Mouse (Mus musculus) gastrocnemius, postnatal 25 days (tissue): Measurements from ENCODE around the gene Slc38a7. TPM values are rescaled to one million over a fixed set of nuclear protein-coding genes. Genes with fewer than 3 reads are reported as not detected.
"Not testable (repeated sequence)": the region's sequence is repeated elsewhere in the genome, so short reads cannot be mapped to it uniquely, and the experiment has no call there.

Source experiments
- DNase-seq: peaks from one replicate; pipeline ENCODE4 v3.0.0; 2022
- long read RNA-seq, 2 experiments: library from polyadenylated mRNA; stranded (forward); transcript quantifications; one replicate each; pipeline ENCODE4 v2.0.0; 2021
- total RNA-seq, 2 experiments: library from RNA; stranded (reverse); gene quantifications; 1 replicate in 1 of 2; 2 replicates in 1 of 2; pipeline ENCODE4 v1.2.3; 2021

Gene Slc38a7
- 1 to 10 TPM; 4.5 to 5.5 TPM for total RNA-seq
- long read RNA-seq, experiment 1, partial matches to known transcripts = 0 of 4 reads
- long read RNA-seq, experiment 1, other reads (novel, unspliced or antisense) = 1 of 4 reads
- long read RNA-seq, experiment 2, partial matches to known transcripts = 1 of 4 reads
- long read RNA-seq, experiment 2, other reads (novel, unspliced or antisense) = 2 of 4 reads

DNA sequence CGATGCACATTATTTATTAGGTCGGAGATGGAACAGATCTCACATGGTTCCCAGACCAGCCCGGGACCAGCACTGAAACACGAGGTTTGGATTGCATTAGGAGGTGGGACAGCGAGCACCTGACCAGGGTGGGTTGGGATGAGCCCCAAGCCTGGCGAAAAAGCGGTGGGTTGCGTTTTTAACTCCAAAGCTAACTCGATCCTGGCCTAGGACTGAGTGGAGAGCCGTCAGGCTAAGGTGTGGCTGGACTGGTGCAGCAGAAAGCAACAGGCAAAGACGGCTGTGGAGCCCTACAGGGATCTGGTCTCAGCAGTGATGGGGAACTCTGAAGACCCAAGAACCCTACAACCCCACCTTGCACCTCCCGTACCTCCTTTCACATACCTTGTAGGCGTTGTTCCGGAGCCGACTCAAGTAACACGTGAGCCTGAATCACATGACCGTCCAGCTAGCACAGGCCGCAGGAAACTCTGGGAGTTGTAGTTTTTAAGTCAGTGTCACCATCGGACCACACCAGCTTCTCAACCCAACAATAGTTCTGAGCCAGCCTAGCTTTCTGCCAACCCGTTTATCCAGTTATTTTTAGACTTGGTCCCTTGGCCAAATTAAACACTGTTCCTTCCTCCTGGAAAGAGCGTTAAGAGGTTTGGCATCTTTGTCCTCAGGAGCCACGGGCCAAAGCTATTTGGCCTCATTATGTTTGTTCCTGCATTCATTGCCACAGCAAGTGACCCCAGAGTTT, at the start of gene Slc38a7:
Gene Slc38a7, minus strand, starts transcription at position 438 of the 742 bp plus-strand sequence.
- peak; percentile 62 for DNase-seq

DNA sequence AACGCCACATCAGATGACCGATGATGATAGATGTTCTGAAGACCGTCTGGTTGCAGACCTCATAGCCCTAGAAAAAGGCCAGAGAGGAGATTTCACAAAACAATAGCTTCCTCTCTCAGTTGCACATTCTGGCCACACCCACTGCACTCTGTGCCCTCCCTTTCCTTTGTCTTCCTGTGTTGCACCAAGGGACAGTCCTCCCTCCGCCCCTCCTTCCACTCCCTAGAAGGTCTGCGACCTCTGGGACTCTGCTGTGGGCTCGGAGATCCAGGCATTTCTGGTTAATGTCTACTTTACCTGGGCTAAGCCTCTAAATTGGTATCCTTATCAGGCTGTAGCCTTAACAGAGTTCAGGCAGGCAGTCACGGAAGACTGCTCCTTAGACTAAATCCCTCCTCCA, 48.5 kb upstream of the Slc38a7 start:
- no peak for DNase-seq

DNA sequence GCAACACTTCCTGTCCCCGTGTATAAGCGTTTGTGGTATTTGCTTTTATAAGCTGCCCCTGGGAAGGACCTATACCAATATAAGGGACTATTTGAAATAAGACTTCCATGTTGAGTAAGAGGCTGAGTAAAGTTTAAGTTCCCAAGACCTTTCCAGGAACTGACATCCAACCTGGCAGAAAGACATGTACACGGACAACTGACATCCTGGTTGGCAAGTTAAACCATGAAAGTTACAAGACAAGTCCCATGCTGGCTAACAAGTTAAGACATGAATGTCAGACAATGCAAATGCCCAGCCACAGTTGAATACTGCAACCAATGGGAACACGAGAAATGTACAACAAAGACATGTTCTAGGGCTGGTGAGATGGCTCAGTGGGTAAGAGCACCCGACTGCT, 40.4 kb upstream of the Slc38a7 start:
- no peak for DNase-seq

DNA sequence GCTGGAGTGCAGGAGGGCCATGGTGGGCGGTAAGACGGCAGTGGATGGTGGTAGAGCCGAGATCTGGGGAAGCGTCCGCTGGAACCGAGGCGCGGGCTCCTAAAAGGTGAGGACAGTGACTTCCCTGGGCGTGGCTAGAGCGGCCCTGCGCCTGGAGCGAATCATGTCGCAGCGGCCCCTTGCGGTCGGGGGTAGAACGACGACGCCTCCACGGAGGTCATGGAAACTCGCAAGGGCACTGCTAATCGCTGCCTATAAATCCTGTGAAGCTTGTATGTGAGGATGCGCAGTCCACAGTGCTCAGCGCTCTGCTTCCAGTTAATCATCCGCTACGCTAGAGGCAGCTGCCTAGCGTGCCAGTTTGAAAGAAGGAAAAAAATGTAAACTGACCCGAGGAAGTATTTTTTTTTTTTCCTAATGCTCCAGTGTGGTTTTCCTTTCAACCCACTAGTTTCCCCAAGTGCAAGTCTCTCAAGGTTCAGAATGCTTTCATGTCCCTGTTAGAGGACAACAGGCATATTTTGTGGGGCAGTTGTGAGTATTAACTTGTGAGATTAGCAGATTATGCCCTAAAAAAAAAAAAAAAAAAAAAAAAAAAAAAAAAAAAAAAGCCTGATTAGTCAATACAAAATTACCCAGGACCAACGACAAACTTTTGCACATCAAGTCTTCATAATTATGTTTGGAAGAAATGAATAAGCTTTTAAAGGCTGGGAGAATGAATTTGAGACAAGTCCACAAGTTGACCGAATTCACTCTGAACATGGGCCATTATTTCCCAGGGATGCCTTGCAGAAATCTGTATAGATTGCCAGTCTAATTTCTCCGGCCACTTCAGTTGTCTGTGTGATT, 35.2 kb upstream of the Slc38a7 start, which contains the start of gene Got2:
Gene Got2, minus strand, starts transcription at position 263 of the 852 bp plus-strand sequence.
- peak; percentile 87 for DNase-seq

DNA sequence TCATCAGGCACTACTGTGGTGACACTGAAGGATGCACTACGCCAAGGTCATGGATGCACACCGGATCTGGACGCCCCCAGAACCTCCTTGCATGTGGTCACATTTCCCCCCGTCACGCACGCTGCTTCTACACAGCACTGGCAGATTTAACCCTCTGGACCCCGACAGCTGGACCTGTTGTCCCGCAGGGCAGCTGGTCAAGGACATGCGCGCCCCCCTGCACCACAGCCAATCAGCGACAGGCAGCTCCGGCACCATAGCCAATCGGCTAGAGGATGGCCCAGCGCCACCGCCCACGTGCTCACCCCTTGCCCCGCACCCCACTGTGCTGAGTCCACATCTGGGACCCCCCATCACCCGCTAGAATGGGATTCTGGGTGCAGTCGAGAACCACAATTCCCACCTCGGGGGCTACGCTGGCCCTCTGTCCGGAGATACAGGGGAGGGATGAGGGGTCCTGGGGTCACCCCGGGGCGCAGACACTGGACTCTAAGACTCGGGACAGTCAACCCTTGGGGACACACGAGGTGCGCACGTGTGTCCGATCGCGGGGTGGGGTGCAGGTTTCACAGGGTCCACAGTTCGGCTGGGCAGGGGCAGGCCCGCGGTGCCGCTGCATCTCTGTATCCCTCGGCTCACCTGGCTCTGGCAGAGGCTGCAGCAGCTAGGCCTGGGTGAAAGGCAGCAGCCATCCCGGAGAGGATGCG, 34.4 kb upstream of the Slc38a7 start:
- peak; percentile 87 for DNase-seq

DNA sequence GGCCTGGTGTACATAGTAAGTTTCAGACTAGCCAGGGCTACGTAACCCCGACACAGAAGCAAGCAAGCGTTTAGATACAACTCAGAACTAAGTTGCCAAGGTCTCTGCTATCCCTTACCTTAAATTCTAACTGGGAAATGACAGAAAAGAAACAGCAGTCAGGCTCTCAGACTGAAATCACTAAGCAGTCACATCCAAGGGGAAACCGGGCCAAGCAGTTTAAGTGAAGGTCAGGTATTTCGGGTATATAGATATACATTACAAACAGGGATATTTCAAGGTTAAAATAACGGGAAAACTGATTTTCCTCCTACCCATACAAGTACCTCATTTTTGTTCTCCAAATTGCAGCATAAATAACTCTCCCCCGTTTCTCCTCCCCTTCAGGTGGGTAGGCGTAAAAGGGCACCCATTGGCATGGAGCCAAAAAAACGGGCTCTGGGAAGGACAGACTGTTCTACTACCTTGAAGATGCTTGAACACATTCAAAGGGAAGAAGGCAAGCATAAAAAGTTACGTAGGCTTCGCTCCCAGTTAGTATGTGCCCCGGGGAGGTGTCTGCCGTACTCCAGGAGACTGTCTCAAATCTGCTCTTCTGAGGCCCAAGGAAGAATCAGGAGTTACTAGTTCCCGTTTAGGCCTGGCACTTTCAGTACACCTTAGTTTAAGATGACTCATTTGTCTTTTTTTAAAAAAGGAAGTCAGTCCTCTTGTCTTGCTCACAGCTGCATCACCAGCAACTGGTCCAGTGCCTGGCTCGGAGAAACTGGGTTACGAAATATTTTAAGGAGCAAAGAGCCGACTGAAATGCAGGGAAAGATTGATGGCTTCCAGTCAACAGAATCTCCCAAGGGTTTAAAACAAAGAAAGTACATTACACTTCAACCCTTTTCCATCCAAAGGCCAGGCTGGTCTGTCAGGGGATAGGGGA, 33.6 kb upstream of the Slc38a7 start:
- peak; percentile 42 for DNase-seq

DNA sequence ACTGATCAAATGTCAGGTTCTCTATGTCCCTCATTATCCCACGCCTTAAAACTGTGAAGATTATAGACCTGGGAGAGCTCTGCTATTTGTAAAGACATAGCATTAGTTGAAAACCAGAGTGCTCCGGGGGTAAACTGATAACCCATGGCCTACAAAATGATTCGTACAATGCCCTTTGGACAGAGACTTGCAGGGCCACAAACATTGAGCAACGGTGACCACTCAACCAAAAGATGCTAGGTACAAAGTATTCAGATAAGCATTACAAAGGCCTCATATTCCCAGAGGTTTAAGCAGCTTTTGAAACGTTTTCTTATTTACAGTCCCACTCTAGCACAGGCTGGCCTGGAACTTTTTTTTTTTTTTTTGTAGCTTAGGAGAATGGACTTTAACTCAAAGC, 32.6 kb upstream of the Slc38a7 start:
- no peak for DNase-seq

DNA sequence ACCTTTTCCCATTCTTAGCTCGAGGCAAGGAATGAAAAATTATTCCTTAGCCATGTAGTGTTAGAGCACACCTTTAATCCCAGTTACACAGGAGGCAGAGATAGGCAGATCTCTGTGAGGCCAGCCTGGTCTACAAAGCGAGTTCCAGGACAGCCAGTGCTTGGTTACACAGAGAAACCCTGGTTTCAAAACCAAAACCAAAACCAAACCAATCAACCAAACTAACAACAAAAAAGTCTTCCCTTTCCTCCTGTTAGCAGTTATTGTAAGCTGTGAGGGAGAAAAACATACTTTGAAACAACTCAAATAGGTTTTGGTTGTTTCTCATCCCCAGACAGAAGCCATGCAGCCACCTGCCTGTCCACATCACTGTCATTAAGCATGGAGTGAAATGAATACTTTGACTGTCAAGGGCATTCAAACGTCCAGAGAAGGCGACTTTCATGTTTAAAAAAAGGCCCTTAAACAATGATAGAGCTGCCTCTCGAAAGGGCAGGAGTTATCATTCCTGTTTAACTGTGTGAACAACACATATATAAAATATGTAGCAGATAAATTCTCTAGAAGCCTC, 32.0 kb upstream of the Slc38a7 start:
- no peak for DNase-seq

DNA sequence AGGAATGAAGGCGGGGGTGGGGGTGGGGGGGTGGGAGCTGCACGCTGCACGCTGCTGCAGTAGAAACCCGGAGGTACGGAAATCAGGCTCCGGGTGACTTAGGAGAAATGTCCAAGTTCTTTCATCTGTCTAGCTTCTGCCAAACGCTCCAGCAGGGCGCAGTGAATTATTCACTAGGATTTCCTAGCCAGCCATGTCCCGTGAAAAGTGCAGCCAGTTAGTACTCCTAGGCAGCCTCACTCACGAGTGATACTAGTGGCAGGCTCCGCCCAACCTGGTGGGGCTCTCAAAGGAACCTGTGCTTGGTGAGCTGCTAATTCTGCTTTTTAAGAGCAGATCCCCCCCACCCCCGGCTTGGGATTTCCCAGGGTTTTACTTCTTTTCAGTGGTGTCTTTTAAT, 31.2 kb upstream of the Slc38a7 start:
- DNase-seq = no peak

DNA sequence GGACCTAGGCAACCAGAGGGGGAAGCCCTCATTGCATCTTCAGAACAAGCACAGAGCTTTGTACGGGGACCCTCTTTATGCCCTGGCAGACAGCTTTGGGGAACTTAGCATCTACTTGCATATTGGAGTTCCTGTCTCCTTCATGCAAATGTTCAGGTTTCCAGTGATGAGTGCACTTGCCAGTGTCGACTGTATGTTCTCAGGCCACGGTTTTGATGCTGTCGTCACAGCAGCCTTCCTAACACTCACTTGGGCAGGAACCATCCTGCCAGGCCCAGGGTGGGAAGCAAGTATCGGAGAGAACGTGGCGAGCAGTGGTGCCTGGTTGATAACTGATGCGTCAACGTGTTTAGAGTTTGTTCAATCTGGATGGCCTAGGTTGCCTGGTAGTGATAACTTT, 28.9 kb upstream of the Slc38a7 start:
- DNase-seq = no peak

DNA sequence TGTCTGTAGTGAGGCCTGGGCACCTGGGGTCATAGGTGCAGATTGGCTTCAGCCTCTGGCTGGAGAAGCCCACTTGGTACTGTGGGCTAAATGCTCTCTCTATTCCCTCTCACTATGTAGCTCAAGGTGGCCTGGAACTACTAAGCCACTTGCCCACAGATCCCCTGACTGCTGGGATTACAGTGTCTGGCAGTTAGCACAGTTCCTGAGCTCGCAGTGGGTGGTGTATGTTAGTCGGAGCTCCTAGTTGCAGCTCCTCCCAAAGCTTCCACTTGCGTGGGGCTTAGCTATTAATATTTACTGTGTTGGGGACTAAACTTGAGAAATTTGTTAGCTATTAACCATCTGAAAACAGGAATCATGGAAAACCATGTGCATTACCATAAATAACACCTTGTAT, 28.2 kb upstream of the Slc38a7 start:
- no peak for DNase-seq

DNA sequence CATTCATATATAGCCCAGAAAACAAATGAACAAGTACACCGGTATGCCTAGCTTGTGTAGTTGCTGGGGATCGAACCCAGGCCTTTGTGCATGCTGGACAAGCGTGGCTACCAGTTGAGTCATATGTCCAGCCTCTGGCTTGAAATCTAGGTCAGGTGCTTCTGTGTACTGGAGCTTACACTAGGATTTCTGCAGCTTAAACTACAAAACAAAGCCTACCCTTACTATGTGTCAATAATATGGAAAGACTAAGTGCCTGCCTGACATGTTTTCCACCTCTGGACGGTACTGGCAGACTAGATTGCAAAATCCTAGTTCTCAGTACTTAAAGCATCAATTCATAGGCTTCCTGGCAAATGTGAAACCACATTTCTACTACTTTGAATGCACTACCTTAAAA, 26.5 kb upstream of the Slc38a7 start:
- no peak for DNase-seq

DNA sequence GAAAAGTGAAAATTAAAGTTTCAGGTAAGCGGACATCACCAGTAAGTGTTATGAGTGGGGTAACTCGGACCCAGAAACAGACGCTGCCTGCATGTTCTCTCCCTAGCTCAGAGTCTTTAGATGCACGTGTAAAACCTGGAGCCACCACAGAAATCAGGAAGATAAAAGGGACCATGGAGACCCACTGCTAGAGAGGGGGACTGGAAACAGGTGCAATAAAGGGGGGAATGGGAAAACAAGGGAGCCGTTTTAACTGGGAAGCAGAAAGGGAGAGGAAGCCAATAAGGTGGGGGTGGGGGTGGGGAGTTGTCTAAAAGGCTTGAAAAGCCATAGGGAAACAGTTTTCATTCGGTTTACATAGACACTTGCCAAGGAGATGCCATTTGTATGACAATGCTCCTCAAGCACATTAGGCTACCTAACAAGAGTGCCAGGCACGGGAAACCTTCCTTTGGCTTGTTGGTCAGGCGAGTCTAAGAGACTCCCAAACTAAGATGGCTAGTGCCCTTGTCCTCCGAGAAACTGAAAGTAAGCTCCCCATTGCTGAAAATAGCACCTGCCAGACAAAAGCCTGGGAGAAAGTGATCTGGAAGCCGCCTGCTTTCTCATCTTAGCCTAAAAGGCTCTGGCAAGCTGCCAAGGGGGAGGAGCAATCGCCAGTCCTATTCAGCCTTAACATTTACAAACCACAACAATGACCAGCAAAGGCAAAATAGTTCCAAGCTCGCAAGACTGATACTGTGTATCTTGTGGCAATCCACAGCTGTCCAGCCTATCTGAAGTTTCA, 25.0 kb upstream of the Slc38a7 start:
- DNase-seq = no peak

DNA sequence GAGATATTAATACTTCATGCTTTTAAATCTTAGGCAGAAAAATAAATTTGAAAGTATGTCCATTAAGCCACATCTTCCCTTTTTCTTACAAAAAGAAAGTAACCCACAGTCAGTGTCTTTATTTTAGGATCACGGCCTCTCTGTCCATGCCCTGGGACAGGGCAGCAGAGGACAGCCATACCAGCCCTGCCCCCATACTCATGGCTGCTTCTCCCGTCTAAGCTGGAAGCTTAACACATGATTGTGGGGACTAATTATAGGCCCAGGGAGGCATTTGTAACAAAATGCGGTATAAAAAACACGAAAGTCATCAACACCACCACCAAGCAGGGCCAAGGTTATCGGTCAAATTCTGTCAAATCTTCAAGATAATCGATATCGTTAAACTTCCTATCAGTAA, 21.9 kb upstream of the Slc38a7 start:
- DNase-seq = no peak

DNA sequence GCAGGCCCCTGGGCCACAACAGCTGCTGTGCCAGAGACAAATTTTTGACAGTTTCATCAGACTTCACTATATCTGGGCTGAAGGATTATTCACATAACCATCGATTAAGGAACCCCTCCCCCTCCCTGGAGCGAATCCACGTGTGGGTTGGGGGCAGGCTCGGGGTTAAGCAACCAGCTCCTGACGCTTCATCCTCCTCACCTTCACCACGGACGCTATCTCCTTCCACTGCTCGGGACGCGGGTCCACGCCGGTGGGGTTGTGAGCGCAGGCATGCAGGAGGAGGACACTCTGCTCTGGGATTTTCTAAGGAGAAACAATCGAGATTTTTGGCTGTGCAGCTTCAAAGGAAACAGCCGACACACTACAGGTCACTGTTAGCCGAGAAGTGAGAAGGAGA, 18.4 kb upstream of the Slc38a7 start:
- no peak for DNase-seq

DNA sequence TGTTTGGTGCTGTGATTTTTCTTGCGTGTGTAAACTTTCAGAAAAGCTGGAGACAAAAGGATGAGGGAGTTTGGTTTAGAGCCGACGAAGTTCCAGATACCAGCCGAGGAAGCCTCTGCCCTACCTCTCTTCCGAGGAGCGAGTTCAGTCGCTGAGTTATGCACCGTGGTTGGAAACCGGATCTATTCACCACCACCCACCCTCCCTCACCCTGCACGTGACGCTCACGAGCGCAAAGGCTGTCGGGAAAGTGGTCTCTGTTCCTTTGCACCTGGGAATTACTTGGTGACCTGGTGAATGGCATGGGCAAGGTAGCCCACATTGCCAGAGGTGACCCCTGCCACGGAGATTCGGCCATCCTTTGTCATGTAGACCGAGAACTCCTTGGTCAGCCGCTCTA, 11.5 kb upstream of the Slc38a7 start:
- not testable (repeated sequence) for DNase-seq

DNA sequence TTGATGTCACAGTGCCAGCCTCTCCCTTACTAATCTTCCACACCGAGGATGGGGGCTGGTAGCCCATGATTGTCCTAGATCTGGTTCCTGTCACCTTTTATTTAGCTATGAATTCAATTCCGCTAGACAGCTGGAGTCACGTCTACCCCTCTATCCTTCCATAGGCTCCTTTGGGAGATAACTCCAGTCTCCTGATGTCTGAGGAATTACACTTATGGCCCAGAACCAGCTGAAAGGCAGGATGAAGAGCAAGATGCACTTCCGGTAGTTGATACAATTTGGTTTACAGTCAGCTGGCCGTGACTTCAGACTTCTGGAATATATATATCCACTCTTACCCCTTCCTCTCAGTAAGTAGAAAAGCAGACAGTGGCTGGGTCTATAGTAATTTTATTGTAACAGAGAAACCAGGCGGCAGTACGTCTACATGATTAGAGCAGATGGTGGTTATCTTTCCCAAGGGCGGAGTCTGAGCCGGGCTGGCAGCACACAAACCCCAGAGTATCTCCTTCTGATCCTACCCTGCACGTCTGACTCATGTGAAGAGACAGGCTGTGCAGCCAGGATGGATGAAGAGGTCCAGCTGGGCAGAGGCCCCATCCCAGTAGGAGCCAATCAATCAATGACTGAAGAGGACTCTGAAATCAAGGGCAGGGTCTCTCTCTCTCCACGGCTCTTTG, 10.6 kb upstream of the Slc38a7 start:
- DNase-seq = not testable (repeated sequence)

DNA sequence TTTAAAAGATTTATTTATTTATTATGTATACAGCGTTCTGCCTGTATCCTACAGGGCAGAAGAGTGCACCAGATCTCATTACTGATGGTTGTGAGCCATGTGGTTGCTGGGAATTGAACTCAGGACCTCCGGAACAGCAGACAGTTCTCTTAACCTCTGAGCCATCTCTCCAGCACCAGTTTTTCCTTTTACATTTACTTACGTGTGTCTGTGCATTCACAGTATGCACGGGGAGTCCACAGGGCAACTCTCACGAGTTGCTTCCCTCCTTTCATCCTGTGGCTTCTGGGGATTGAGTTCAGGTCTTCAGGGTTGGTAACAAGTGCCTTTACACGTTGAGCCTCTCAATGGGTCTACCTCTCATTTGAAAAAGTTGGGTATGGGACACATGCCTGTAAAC, 835 bp upstream of the Slc38a7 start:
- no peak for DNase-seq

DNA sequence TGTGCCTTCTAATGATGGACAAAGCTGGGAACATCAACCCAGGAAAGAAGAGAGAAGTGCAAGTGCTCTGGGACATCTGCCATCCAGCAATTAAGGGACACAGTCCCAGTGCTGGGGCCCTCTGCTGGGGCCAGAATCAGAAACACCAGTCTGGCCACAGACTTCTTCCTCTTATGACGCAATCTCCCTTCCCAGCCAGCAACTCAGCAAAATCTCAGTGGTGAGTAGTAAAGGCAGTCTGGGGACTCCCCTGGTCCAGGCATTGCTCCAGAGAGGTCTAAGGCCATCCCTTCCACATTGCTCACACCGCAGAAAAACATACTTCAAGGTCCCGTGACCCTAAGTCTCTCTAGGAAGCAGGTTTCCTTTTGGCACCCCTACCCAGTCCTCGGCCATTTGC, 1.0 kb downstream of the Slc38a7 start:
- DNase-seq = peak; percentile 41
